Mouse (Mus musculus) ovary, postnatal 10 days (tissue): Measurements from ENCODE around the gene Prim2.

Source experiments
- DNase-seq: peaks from one replicate; pipeline ENCODE4 v3.0.0; 2022; ENCODE audit warnings: low spot score

The Prim2 gene

DNA sequence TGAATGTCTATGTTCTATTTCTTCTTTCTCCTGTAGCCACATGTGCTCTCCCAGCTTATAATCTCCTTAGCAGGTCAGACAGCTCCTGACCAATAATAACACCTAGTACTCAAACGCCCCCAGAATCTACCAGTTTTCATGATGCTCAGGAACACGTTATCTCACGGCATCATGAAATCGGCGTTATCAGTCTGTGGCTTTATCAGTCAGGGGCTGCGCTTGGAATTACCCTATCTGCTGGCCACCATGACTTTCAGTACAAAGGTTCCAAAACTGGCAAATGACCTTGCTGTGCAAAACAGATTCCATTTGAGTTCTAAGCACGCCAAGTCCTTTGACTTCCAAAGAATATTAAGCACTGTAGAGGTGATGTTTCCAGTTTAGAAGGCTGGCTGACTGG, 127.9 kb downstream of the Prim2 start:
- no peak for DNase-seq

DNA sequence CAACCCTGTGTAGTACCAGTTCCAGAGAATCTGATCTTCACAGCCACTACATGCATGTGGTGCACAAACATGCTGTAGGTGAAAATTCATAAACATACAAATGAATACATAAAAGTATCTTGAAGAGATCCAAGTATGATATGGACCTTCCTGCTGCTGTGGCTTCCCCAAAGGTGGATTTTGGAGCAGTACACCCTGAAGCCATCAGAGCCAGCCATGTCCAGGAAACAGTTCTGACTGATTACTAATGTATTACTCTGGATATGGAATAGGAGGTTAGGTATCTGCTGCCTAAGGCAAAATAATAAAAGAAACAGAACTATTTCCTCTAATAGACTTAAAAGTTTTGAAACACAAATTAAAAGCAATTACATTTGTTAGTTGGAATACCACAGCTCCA, 131.6 kb downstream of the Prim2 start:
- DNase-seq, result no peak

DNA sequence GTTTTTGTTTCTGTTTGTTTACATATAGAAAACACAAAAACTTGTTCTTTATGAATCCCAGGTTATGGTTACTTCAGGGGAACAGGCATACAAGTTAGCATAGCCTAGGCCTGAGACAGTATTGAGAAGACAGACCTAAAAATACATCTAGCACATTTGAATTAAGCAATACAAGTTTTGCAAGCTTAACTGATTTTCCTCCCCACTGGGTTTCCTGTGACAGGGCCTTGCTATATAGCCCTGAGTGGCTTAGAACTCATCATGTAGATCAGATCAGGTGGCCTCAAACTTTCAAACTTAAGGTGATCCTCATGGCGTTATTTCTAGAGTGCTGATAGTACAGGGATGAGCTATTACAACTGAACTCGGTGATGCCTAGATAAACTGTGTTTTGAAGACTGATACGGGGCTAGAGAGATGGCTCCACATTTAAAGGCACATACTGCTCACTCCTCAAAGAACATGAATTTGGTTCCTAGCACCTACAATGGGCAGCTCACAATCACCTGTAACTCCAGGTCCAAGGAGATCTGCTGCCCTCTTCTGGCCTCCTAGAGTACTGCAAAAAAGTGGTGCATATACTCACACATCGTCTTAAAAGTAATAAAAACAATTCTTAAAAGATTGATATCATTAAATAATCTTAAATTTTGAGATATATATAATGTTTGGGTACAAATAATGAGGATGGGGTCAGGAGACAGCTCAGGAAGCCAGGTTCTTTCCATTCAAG, 133.2 kb downstream of the Prim2 start:
- DNase-seq, result no peak

DNA sequence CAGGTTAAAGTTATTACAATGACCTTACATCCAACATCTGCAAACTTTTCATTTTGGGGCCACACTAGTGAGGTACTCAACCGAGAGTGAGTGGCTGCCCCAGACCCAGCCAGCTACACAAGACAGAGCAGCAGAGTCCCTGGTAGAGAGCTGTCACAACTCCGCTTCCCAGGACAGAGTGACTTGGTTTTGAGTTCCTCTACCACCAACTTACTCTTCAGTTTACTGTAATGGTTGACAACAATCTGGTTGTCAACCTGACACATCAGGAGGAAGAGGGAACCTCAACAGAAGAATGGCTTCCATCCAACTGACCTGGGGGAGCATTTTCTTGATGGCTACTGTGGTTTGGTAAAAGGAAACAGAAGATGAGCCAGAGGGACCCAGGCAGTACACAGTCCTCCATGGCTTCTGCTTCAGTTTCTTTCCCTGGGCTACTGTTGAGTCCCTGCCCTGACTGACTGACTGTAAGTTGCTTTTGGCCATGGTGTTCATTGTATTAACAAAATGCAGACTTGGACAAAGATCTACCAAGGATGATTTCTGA, 134.4 kb downstream of the Prim2 start:
- no peak for DNase-seq

DNA sequence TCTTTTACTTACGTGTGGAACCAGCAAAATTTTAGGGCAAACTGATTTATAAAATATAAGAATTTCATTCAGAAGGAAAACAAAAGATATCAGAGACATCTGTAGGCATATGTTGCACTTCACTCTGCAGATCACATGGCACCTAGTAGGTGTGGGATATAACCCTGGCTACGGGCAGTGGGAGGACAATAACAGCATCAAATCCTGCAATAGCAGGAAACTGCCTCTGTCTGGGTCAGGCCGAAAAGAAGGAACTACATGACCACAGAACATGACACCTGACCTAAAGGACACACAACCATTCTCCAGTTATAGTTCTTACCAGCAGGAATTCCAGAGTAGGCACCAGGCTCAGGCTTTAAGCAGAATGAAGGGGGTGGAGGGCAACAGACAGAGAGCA, 137.7 kb downstream of the Prim2 start:
- no peak for DNase-seq

DNA sequence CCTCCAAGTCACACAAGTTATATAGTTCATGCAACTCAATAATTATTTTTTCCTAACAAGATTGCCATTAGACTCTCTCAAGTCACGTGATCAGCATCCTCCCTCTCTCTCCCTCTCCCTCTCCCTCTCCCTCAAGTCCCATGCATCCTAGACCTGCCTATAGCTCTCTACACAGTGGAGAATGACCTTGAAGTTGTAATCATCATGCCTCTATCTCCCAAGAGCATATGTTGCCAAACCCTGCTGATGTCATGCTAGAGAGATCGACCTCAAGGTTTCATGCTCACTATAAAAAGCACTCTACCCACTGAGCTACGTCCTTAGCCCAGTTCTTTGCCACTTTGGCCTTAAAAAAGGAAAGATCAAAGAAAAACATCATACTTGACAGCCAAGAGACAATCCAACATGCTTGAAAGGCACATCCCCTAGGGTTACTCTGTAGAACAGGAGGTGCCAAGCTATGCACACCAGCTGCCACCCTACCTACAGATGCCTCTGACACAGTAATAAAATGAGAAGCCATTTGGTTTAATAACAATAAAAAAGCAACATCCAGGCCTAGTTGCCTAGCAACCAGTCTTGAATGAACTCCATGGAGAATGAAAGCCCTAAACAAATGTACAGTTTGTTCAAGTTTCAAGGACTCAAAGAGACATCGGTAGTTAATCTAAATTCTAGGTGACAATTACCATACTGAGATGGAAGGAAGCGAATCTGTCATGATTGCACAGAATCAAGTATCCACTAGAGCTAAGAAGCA, 138.3 kb downstream of the Prim2 start:
- no peak for DNase-seq

DNA sequence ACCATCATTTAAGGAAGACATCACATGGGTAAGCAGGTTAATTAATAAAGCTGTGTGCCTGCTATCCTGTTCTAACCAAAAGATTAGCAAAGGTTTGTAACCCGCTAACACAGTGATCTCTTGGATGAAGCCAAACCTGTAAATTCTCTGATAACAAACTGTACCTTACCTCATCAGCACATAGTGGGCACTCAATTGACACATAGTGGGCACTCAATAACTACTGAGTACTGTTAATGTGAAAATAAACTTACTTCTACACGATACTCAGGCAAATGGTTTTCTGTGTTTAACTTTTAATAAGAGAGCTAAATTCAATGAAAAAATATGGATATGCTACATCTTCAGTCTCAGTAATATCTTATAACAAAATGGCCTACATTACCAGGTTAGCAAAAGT, 139.1 kb downstream of the Prim2 start:
- DNase-seq, result no peak

DNA sequence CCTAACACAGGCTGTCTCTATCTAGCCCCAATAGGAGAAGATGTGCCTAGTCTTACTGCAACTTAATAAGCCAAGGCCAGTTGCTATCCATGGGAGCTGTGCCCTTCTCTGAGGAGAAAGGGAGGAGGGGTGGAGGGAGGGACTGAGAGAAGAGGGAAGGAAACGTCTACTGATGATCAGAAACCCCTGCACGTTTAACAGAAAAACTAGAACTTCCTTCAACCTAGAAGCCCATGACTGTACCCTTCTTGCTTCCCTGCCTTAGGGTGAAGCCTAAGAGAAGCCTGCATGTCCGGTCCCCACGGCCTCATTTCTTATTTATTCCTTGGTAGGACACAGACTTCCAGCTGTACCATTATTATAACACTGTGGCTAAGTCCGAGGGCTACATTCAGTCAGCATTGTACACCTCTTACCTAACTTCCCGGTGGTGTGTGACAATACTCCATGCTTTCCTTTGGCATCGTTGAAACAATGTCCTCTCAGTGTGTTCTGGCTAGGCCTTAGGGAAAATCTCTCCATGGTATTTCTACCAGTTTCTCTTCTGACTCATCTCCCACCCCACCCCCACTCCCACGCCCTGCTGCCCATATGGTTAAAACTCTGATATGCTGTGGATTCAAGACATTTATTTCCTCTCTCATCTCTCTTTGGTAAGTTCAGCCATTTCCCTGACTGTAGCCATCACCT, 139.9 kb downstream of the Prim2 start:
- no peak for DNase-seq

DNA sequence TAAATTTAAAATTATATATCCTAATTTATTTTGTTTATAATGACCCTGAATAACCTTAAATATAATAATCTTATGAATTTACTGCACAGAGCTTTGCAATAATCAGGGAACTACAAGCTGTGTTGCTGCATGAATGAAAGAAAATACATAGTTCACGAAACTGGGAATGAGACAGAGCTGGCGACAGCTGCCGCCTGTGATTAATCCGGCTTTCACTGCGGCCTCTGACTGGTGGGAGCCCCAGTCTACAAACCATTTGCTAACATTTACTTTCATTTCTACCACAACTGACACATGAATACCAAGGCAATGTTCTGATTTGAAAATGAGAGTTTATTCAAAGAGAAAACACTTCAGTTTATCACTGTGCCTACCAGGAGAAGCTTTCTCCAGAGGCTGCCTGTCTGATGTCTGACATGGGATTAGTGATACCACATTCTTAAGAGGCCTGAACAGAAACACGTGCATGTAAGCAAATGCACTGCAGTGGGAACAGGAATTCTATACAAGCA, 142.2 kb downstream of the Prim2 start:
- no peak for DNase-seq

DNA sequence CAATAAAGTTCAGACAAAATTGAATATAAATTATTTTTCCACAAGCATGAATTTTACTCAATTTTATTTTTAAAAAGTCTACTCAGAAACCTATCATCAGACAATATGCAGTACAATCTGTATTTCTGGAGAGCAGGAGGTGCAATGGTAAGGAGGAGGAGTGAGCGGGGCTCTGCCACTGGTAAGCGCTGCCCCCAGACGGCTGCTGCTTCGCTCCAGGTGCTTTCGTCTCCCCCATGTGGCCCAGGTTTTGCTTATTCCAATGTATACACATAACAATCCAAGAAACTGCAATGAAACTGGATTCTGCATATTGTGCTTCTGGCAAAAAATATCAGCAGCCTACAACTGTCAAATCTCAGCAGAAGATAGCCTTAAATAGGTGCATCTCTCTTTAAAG, 146.4 kb downstream of the Prim2 start:
- no peak for DNase-seq

DNA sequence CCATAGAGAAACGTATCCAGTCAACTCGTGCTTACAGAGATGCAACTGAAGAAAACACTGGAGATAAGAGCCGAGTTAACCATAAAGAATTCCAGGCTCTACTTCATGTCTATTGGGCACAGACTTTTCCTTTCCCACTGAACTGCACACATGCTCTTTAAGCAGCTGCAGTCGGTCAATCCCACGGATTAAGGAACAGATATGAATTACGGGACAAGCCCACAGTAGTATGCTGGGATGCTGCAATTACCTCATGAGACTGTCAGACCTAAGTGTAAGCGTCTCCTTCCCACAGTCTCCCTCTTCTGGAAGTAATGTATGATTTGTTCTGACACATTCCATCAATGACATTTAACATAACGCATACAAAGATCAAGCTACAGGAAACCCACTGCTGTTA, 154.5 kb downstream of the Prim2 start:
- no peak for DNase-seq

DNA sequence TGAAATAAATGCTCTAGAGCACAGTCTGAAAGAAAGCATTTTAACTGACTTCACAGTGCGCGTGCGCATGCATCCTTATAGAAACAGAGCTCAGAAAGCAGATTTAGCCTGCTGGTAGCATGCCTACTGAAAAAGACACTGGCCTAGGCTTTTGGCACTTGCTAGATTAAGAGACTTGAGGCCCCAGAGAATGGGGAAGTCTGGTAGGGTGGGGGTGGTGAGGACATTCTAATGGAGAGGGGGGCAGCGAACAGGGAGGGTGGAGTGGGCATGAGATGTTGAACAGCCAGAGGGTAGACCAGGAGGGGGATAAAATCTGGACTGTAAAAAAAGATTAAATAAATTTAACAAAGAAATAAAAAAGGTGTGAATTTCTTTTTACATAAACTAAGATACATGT, 158.3 kb downstream of the Prim2 start:
- DNase-seq, result no peak

DNA sequence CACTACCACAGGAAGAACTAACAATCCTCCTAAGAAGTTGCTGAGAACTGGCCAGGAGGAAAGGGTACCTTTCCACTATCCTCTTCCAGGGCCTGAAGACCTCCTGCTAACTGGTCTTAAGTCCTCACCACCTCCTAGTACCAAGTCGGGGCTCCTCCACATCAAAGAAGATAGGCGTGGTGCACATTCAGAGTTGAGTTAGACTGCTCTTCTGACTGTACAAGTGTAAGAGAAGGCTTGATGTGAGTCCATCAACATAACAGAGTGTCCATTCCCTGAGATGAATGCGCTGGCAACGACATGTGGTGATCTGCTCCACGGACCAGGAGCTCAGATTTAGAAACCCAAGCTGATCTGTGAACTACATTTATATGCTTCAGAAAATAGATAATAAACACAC, 165.2 kb downstream of the Prim2 start:
- no peak for DNase-seq

DNA sequence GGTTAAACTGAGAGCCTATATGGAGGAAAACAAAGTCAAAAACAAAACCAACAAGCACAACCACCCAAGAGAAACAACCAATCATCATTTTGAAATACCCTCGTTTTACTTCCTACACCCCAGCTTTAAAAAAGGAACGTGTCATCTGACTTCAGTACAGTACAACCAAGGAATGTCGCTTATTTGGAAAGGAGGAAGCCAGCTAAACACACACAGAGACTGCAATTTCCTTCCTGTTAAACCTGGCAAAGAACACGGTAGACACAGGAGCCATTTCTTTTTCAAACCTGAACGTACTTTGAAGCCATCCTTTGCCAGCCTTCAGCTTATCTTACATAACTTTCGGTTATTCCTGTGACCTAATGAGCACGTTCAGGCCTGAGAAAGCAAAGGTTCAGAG, 166.7 kb downstream of the Prim2 start:
- DNase-seq, result no peak

DNA sequence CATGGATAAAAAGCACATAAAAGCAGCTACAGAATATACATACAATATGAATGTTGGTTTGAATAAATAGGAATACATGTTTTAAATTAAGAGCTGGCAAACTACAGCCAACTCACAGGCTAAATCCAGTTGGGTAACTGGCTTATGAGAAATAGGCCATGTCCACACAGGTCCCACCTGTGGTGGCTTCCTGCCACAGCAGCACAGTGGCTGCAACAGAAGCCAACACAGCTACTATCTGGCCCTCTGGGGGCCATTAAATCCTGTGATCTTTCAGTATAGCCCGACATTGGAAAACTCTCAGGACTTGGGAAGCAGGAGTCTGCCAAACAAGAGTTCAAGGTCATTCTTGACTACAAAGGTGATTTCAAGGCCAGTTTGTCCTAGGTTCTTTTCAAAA, 167.3 kb downstream of the Prim2 start:
- DNase-seq, result no peak

DNA sequence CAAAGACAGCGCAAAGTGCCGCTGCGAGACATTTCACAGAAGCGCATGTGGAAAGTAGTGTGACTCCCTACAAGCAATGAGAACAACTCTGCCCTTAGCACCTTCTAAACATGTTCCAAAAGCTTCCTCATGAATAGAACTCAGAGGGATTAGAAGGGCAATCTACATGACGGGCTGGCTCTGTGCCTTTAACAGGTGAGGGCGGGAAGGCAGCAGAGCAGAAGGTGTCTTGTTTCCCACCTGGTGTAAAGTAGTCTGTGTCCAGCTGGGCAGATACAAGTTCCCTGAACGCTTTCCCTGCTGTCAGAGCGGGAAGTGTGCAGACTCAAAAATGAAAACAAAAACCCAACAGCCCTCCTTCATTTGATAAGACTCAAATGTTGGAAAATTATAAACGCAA, 169.5 kb downstream of the Prim2 start:
- no peak for DNase-seq

DNA sequence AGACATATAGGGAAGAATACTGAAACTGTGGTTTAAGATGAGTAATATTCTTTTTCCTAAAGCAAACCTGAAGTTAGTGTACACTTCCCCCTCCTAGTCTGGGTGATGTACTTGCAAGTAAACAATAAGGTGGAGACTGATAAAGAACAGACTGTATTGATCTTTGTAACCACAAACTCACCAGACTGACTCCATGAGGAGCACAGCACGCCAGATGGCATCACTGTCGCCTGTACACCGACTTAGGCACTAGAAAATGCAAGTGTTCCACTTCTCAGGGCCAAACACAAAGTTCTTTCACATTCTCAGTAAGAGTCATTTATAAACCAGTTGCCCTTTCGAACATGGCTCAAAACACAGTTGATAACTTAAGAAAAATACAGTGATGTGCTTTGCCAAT, 170.0 kb downstream of the Prim2 start:
- DNase-seq, result no peak

DNA sequence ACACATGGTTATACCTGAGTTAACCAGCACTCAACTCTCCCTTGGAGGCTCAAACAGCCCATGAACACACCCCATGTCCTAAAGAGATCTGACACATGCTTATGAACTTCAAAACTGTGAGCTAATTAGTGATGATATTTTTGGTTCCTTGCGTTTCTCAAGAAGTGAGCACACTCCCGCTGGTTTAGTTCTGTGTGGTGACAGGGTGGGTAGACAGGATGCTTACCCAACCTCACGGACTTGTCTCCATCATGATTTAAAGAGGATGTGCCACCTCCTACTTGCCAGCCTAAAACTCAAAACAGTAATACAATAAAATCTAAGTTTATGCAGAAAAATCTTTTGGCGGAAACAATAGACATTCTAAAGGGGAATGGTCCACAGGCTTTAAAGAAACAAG, 173.5 kb downstream of the Prim2 start:
- no peak for DNase-seq

DNA sequence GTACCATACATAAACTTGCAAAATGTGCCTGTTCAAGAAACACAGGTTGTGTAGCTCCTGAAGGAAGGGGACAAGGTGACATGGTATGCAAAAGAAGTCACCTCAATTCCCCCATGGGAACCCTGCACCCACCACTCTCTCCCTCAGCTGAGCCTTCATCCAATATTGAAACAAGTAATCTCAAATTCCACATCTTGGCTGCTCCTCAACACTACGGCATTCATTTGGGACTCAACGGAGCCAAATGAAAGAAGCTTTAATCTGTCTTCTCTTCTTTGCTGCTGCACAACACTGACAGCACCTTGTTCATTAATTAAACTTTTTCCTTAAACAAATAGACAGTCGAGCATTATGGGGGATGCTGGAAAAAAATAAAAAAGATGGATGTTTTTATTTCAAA, 174.0 kb downstream of the Prim2 start:
- DNase-seq, result no peak

DNA sequence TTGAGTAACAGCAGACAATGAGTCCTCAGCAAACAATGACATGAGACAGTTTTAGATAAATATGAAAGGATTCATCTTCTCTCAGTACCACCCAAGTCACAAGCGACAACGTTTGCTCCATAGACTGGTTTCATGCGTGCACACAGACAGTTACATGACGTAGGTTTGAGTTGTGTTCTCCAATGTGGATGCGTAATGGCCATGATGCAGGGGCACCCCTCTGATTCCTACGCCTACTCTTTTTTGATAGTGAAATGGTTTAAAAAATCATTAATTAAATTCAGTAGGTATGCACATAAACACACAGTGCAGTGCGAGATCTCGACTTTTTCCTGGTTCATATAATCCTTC, 174.4 kb downstream of the Prim2 start:
- no peak for DNase-seq

DNA sequence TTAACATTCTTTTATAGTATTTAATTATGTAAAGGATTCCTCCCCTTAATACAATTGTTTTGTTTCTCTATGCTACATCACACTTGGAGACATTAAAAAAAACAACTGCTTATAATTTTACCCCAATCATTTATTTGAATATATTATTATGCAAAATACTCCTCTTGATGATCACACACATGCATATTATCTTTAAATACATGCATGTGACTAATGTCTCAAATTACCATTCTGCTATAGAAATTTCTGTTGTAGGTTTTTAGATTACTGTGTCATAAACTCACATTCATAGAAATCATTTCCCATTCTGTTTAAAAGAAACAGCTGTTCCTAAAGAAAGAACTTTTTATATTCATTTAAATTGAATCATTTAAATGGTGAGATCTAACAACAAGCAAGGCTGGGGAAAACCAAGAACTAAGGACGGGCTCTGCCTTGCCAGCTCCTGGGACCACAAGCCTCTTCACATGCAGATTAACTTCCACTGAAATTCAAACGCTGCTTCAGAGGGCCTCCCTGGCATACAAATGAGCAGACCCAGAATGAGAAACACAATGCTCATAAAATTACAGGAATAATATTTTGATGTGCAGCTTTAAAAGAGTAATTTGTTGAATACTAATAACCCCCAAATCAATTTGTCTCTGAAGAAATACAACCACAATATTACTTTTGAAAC, 174.9 kb downstream of the Prim2 start:
- no peak for DNase-seq

DNA sequence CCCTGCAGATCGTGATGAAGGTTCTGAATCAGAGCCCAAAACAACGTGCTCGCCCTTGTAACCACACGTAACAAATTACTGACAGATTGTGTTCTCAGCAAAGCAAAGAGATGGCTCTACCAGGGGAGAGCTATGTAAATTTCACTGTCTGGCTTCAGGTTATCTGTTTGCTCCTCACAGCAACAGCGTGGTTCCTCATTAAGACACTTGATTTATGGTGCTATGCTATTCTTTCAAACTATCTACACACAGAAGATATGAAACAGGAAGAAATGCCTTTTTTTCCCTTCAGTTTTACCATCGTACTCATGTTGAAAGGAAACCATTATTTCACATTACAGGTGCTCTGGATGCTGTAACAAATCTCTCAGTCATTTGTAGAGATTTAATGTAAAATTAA, 179.4 kb downstream of the Prim2 start:
- no peak for DNase-seq
